Mouse (Mus musculus) cerebellum, adult 2 months (tissue): ENCODE measurements around the gene Tldc1. TPM values are rescaled to one million over a fixed set of nuclear protein-coding genes. Genes with fewer than 3 reads are reported as not detected.
A peak's percentile ranks its signal among the peaks of the same experiment; 100 is the strongest.

Experiments
- DNase-seq, 2 experiments: peaks; one replicate each; pipeline ENCODE4 v3.0.0; 2021
- H3K27ac ChIP-seq: fragments of 200-500 bp; 2 replicates; pipeline ENCODE4 v1.5.1; 2012; ENCODE audit warnings: low read length, control low read depth, inconsistent platforms; ENCODE audit not compliant: insufficient read depth
- H3K27me3 ChIP-seq: fragments of 200-500 bp; 2 replicates; pipeline ENCODE4 v1.6.1; 2012; ENCODE audit warnings: inconsistent platforms, mild to moderate bottlenecking, low read length, moderate library complexity; ENCODE audit not compliant: control insufficient read depth, insufficient read depth
- H3K4me1 ChIP-seq: fragments of 200-500 bp; 2 replicates; pipeline ENCODE4 v1.6.1; 2011; ENCODE audit warnings: low read length; ENCODE audit not compliant: control insufficient read depth, insufficient read depth
- H3K4me3 ChIP-seq: fragments of 200-500 bp; replicated peaks from 2 replicates; pipeline ENCODE3; 2011; ENCODE audit warnings: mild to moderate bottlenecking, low read depth, low read length, control low read depth; ENCODE audit not compliant: insufficient read depth
- CTCF ChIP-seq: fragments of 200-500 bp; IDR thresholded peaks from 2 replicates; pipeline ENCODE4 v1.5.1; 2011; ENCODE audit warnings: low read depth, mild to moderate bottlenecking, control low read depth, low read length, moderate library complexity, borderline replicate concordance; ENCODE audit not compliant: insufficient read depth
- POLR2A ChIP-seq: fragments of 200-500 bp; IDR thresholded peaks from 2 replicates; pipeline ENCODE4 v1.6.1; 2011; ENCODE audit warnings: low read length, control low read depth, borderline replicate concordance; ENCODE audit not compliant: insufficient read depth
- WGBS: fragments of 180-500 bp; shearing (Covaris S2); methylation state at CpG from one replicate; pipeline ENCODE4 v1.1.7; 2018; 5-methylcytosine and 5-hydroxymethylcytosine counted together
- polyA plus RNA-seq: library from polyadenylated mRNA; depleted of rRNA; stranded (reverse); fragments of >200 nt; gene quantifications from 2 replicates; pipeline ENCODE4 v1.2.3, GENCODE M21; 2012

Gene Tldc1
- polyA plus RNA-seq, 1 experiment, result 10.8 TPM

DNA sequence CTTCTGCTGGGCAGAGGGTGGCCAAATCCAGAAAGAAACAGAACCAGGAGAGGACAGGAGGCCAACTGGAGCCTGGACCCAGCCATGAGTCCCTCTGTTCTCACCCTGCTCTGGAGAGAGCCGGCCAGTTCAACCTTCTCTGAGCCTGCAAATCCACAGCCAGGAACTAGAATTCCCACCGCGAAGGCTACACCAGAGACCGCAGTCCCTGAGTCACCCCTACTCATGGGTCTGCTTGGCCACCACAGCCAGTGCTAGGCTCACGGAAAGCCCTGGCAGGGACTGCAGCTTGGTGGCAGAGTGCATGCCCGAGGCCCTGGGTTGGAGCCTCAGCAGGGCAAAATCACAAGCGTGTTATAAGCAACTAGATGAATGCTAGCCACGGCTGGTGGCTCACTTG lies 41.8 kb upstream of the Tldc1 start:
- Histone ChIP-seq H3K4me3 (no peak overlapping the region), H3K27me3 (no peaks in the 10 kb centered on the region), H3K4me1 (peaks cover 15% of the 10 kb centered on the region), H3K27ac (no peak overlapping the region)
- WGBS, result 84% methylated on average over 8 of the region's 8 CpGs
- no peak for DNase-seq
- TF ChIP-seq POLR2A, result no peak
- TF ChIP-seq CTCF, result no peak

DNA sequence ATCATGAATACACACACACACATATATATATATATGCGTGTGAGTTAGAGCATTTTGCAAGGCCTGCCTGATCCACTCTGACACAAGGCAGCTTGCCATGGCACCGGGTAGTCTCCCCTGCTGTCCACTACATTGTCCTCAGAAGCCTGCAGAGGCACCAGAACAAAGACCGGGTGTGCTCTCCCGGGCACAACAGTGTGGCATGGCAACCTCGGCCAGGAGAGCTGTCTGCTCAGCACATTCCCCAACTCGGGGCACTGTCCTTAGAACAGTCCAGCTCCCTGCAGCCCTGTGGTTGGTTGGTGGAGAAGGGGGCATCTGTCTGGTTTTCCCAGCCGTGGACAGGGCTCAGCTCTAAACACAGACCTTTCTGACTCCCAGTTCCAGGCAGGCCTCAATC lies 41.1 kb upstream of the Tldc1 start:
- DNase-seq, result peak; percentile 55 to 68
- peaks cover 15% of the 10 kb centered on the region for H3K4me1 ChIP-seq
- H3K27ac ChIP-seq, result peak overlapping the region; percentile 4
- TF ChIP-seq CTCF, result no peak
- no peak for TF ChIP-seq POLR2A
- no peak overlapping the region for H3K4me3 ChIP-seq
- H3K27me3 ChIP-seq, result no peaks in the 10 kb centered on the region
- WGBS, result 12% methylated on average over 7 of the region's 7 CpGs

DNA sequence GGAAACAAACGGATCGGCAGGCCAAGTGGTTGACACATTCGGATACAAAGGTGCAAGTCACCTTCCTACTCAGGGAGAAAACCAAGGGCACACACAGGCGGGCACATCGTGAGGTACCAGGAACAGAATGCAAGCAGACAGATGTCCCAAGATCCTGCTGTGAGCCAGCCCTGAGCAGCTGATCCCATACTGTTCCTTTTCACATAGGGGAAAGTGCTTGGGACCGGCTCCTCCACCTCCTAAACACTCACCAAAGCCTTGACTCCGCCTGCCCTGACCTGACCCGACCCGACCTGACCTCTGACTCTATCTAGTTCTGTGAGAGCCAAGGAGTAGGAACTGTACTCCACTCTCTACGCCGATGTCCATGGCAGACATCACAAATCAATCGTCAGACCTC lies 39.2 kb upstream of the Tldc1 start:
- Histone ChIP-seq H3K27me3 (no peaks in the 10 kb centered on the region), H3K4me3 (no peak overlapping the region), H3K27ac (no peak overlapping the region), H3K4me1 (peaks cover 15% of the 10 kb centered on the region)
- 58% methylated on average over 12 of the region's 12 CpGs for WGBS
- no peak for DNase-seq
- TF ChIP-seq POLR2A, result no peak
- no peak for TF ChIP-seq CTCF

DNA sequence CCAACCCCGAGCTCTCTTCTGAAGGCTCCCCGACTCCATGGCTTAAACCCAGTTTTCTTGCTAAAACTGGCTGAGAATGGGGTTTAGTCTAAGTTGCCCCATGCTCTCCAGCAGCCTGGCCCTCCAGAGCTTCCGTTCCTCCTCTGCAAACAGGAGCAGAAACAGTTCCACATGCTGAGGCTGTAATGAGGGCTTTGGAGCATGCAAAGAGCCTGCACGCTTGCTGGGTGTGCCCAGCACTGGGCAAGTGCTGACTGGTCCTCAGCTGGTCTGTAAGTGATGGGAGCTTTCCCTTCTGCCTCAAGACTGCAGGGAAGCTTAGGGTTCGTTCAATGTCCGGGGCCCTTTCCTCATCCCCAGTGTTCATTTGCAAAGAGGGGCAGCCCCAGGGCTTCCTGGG lies 38.0 kb upstream of the Tldc1 start:
- WGBS, result 72% methylated on average over 6 of the region's 6 CpGs
- Histone ChIP-seq H3K27me3 (no peaks in the 10 kb centered on the region), H3K4me3 (no peak overlapping the region), H3K27ac (no peak overlapping the region), H3K4me1 (peaks cover 15% of the 10 kb centered on the region)
- no peak for DNase-seq
- TF ChIP-seq CTCF (no peak), POLR2A (no peak)

DNA sequence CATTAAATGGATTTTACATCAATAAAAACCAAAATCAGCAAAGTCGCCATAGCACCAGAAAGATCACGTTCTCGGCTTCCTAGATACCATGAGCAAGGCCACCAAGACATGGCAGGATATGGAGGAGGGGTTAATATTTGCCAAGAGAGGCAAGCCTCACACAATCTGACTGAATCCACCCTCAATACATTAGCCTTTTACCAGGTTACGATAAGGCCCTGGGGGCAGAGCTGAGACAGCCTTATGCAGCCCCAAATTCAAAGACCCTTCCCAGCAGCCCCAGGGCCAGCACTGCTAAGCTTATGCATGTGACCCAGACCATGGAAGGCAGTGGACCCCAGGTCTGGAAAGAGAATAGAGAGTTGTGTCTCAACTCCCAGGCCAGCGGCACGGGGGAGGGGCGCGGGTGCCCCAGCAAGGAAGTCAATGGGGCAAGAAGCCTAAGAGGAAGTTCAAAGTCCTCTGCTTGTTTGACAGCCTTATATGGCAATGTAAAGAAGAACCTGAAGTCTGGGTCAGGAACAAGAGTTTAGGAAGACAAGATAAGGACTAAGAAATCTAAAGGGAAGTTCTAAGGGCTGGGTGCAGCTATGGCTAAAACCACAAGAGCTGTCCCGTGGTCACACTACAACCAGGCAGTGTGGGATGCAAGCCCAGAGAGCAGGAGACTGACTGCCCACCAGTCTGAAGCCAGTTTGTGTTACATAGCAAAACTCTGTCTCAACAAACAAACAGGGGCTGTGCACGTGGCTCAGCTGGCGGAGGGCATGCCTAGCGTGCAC lies 34.6 kb upstream of the Tldc1 start:
- H3K4me1 ChIP-seq, result peaks cover 7% of the 10 kb centered on the region
- H3K4me3 ChIP-seq, result no peak overlapping the region
- DNase-seq, result no peak
- TF ChIP-seq CTCF, result no peak
- TF ChIP-seq POLR2A, result no peak
- H3K27ac ChIP-seq, result no peak overlapping the region
- H3K27me3 ChIP-seq, result no peaks in the 10 kb centered on the region
- 88% methylated on average over 12 of the region's 12 CpGs for WGBS

DNA sequence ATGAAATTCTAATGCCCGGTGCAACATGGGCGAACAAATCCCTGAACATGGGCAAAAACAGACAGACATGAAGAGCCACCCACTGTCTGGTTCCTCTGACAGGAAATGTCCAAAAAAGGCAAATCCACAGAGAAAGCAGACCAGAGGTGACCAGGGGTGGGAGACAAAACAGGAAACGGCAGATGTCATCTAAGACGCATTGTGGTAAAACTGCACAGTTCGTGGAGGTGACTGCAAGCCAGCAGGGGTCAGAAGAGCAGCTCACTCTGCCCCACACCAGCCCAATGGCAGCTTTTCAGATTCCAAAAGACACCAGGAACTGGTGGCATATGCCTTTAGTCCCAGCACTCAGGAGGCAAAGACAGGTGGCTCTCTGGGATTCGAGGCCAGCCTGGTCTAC lies 33.7 kb upstream of the Tldc1 start:
- Histone ChIP-seq H3K27ac (no peak overlapping the region), H3K4me1 (peaks cover 12% of the 10 kb centered on the region), H3K4me3 (no peak overlapping the region), H3K27me3 (no peaks in the 10 kb centered on the region)
- no peak for DNase-seq
- no peak for TF ChIP-seq CTCF
- WGBS, result 52% methylated on average over 6 of the region's 6 CpGs

DNA sequence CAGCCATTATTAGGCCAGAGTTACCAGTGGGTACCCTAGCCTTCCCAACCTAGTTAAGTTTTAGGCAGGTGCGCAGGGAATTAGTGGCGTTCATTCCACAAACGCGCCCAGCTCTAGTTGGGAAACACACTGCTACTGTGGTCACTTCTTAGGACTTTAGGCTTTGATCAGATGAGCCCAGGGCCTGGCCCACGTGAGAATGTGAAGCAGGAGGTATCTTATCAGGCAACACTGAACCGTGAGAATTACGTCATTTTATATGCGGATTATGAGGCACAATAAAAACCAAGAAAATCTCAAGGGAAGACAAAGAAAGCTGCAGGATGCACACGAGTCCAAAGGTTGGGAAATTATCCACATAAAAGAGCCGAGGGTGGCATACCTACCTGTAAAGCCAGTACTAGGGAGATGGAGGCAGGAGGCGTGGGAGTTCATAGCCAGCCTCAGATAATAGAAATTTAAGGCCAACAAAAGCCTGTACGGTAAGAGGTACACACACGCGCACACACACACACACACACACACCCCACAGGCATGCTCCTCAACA lies 32.8 kb upstream of the Tldc1 start:
- Histone ChIP-seq H3K4me3 (no peak overlapping the region), H3K4me1 (peaks cover 18% of the 10 kb centered on the region), H3K27me3 (no peaks in the 10 kb centered on the region), H3K27ac (no peak overlapping the region)
- TF ChIP-seq POLR2A (no peak), CTCF (no peak)
- DNase-seq, result no peak
- WGBS, result 93% methylated on average over 14 of the region's 14 CpGs

DNA sequence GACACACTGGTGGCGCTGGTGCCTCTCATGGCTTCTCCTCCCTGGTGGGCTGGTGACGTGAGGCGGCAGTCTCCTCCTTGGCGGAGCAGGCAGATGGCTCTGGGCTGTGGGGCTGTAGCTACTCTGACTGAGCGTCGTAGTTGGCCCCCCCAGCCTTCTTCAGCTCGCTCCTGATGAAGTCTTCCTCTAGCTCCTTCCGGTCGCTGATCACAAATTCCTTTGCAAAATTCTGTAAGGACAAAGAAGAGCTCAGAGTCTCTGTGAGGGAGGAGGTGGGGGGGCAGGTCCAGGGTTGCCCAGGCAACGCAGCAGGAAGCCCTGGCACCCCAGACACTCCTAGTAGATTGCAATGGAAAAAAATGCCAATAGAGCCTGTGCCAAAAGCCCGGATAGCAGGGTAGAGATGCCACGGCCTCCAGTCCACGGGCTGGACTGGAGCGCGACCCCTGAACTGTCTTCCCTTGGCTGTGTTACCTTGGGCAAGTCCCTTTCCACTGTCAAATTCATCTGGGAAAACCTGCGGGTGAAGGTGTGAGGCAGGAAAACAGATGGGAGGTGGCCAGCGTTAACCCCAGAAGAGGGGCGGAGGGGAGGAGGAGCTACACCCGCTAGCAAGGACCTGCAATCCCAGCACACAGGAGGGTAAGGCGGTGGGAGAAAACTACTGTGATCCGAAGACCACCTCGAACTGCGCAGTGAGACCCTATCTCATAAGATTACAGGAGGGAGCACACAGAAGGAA lies 32.1 kb upstream of the Tldc1 start:
- Histone ChIP-seq H3K4me3 (no peak overlapping the region), H3K4me1 (peaks cover 24% of the 10 kb centered on the region), H3K27ac (no peak overlapping the region), H3K27me3 (no peaks in the 10 kb centered on the region)
- TF ChIP-seq POLR2A, result no peak
- no peak for TF ChIP-seq CTCF
- peak in 1 of 2 experiments; percentile 47 for DNase-seq
- 62% methylated on average over 23 of the region's 23 CpGs for WGBS
